Mouse (Mus musculus) heart, postnatal 0 days (tissue): ENCODE measurements around the gene Med11. TPM values are rescaled to one million over a fixed set of nuclear protein-coding genes. Genes with fewer than 3 reads are reported as not detected.
"Not testable (repeated sequence)": the region's sequence is repeated elsewhere in the genome, so short reads cannot be mapped to it uniquely, and the experiment has no call there.

Experiments used
- ATAC-seq: fragments of 200-750 bp; cut with Nextera tagmentation; 2 replicates; pipeline ENCODE4 v1.8.0; 2017; ENCODE audit warnings: low read depth, moderate number of reproducible peaks, moderate library complexity; ENCODE audit not compliant: insufficient read depth
- DNase-seq: peaks from one replicate; pipeline ENCODE4 v3.0.0-alpha.2; 2016; ENCODE audit warnings: low spot score
- H3K27ac ChIP-seq: fragments of 300-500 bp; sonication (generic); 2 replicates; pipeline ENCODE4 v1.5.1; 2014; ENCODE audit warnings: low read depth, mild to moderate bottlenecking
- H3K27me3 ChIP-seq: fragments of 300-500 bp; sonication (generic); 2 replicates; pipeline ENCODE4 v1.6.1; 2014; ENCODE audit warnings: low read length, mixed read lengths; ENCODE audit not compliant: control insufficient read depth, insufficient read depth
- H3K36me3 ChIP-seq: fragments of 300-500 bp; sonication (generic); replicated peaks from 2 replicates; pipeline ENCODE4 v1.6.1; 2014; ENCODE audit warnings: low read length, mixed read lengths; ENCODE audit not compliant: control insufficient read depth, insufficient read depth
- H3K4me1 ChIP-seq: fragments of 300-500 bp; sonication (generic); 2 replicates; pipeline ENCODE4 v1.6.1; 2014; ENCODE audit warnings: antibody characterized with exemption; ENCODE audit not compliant: control insufficient read depth, insufficient read depth
- H3K4me2 ChIP-seq: fragments of 300-500 bp; sonication (generic); 2 replicates; pipeline ENCODE4 v1.6.1; 2014; ENCODE audit warnings: low read depth, mild to moderate bottlenecking, low read length, moderate library complexity
- H3K4me3 ChIP-seq: fragments of 300-500 bp; sonication (generic); 2 replicates; pipeline ENCODE4 v1.5.1; 2014; ENCODE audit warnings: low read depth, low read length
- H3K9ac ChIP-seq: fragments of 300-500 bp; sonication (generic); replicated peaks from 2 replicates; pipeline ENCODE4 v1.6.1; 2014; ENCODE audit warnings: low read depth, low read length, mixed read lengths
- H3K9me3 ChIP-seq: fragments of 300-500 bp; sonication (generic); replicated peaks from 2 replicates; pipeline ENCODE4 v1.6.1; 2016; ENCODE audit warnings: low read length; ENCODE audit not compliant: control insufficient read depth
- CTCF ChIP-seq: IDR thresholded peaks from 2 replicates; pipeline ENCODE4 v1.5.1; 2016; ENCODE audit warnings: antibody characterized with exemption, control low read depth, low read depth
- EP300 ChIP-seq: IDR thresholded peaks from 2 replicates; pipeline ENCODE4 v1.6.1; 2016; ENCODE audit warnings: antibody characterized with exemption, low read depth
- WGBS: fragments of 180-500 bp; shearing (Covaris S2); extraction: QIAGEN DNeasy Blood & Tissue Kit; methylation state at CpG from one replicate; pipeline ENCODE4 v1.1.7; 2014; 5-methylcytosine and 5-hydroxymethylcytosine counted together
- polyA plus RNA-seq: library from polyadenylated mRNA; unstranded; fragments of >200 nt; fragmentation: Nextera tagmentation; extraction: Ambion mirVana; gene quantifications from 2 replicates; pipeline ENCODE4 v1.2.1, GENCODE M21; 2015
- total RNA-seq: library from RNA; depleted of rRNA; stranded (reverse); fragments of >200 nt; gene quantifications from 2 replicates; pipeline ENCODE4 v1.2.3, GENCODE M21; 2014; ENCODE audit warnings: low replicate concordance

Med11 gene
- total and polyA plus RNA-seq, 2 experiments from 2014 or later, result 13.7 to 28.3 TPM

- Histone ChIP-seq H3K27ac (no peak overlapping the region), H3K4me2 (no peak overlapping the region), H3K36me3 (no peaks in the 10 kb centered on the region), H3K9ac (no peak overlapping the region), H3K9me3 (no peaks in the 10 kb centered on the region), H3K4me3 (no peak overlapping the region), H3K27me3 (peaks cover 21% of the 10 kb centered on the region), H3K4me1 (peaks cover 2% of the 10 kb centered on the region)
- no peak for DNase-seq
- TF ChIP-seq CTCF, result no peak
- TF ChIP-seq EP300, result no peak
- ATAC-seq, result no peak
- 81% methylated on average over 5 of the region's 5 CpGs for WGBS
These were observed 12.3 kb downstream of the Med11 start for GRCm38 (mm10) chr11:70463970-70464369.

GRCm38 (mm10) chr11:70465211-70465610, 13.5 kb downstream of the Med11 start:
- ATAC-seq (no peak), DNase-seq (no peak)
- no peak overlapping the region for H3K27ac ChIP-seq
- no peaks in the 10 kb centered on the region for H3K9me3 ChIP-seq
- H3K36me3 ChIP-seq, result no peaks in the 10 kb centered on the region
- peaks cover 20% of the 10 kb centered on the region for H3K27me3 ChIP-seq
- TF ChIP-seq EP300, result no peak
- no peak for TF ChIP-seq CTCF
- 25% methylated on average over 16 of the region's 16 CpGs for WGBS
- H3K4me3 ChIP-seq, result no peak overlapping the region
- no peaks in the 10 kb centered on the region; the same call in 1 of the 2 replicates for H3K4me1 ChIP-seq
- no peak overlapping the region for H3K9ac ChIP-seq
- peak overlapping the region; percentile 59; the same call in 1 of the 2 replicates for H3K4me2 ChIP-seq

GRCm38 (mm10) chr11:70465824-70466223, 14.1 kb downstream of the Med11 start:
- Histone ChIP-seq H3K36me3 (no peaks in the 10 kb centered on the region), H3K4me2 (peak overlapping the region; percentile 59), H3K4me3 (peak overlapping the region; percentile 31), H3K27ac (no peak overlapping the region), H3K9ac (no peak overlapping the region), H3K27me3 (peaks cover 17% of the 10 kb centered on the region), H3K9me3 (no peaks in the 10 kb centered on the region), H3K4me1 (no peaks in the 10 kb centered on the region; the same call in 1 of the 2 replicates)
- WGBS, result 4% methylated on average over 23 of the region's 23 CpGs
- TF ChIP-seq EP300 (no peak), CTCF (no peak)
- DNase-seq (peak; percentile 30), ATAC-seq (no peak)

GRCm38 (mm10) chr11:70467902-70468619, 16.3 kb downstream of the Med11 start:
- WGBS, result 48% methylated on average over 5 of the region's 5 CpGs
- Histone ChIP-seq H3K27ac (peak overlapping the region; percentile 65), H3K9me3 (no peaks in the 10 kb centered on the region), H3K4me1 (no peaks in the 10 kb centered on the region; the same call in 1 of the 2 replicates), H3K4me2 (no peak overlapping the region), H3K9ac (no peak overlapping the region), H3K36me3 (no peaks in the 10 kb centered on the region), H3K27me3 (peaks cover 17% of the 10 kb centered on the region), H3K4me3 (no peak overlapping the region)
- no peak for TF ChIP-seq CTCF
- ATAC-seq, result peak; percentile 64
- DNase-seq, result peak; percentile 61

GRCm38 (mm10) chr11:70469764-70470163, 18.0 kb downstream of the Med11 start:
- Histone ChIP-seq H3K27ac (no peak overlapping the region), H3K9ac (no peak overlapping the region), H3K9me3 (no peaks in the 10 kb centered on the region), H3K4me3 (no peak overlapping the region), H3K4me1 (no peaks in the 10 kb centered on the region; the same call in 1 of the 2 replicates), H3K27me3 (peaks cover 7% of the 10 kb centered on the region), H3K4me2 (no peak overlapping the region), H3K36me3 (no peaks in the 10 kb centered on the region)
- TF ChIP-seq CTCF (no peak), EP300 (no peak)
- WGBS, result 77% methylated on average over 3 of the region's 3 CpGs
- no peak for ATAC-seq
- no peak for DNase-seq

GRCm38 (mm10) chr11:70472716-70473115, 21.0 kb downstream of the Med11 start:
- Histone ChIP-seq H3K4me2 (no peak overlapping the region), H3K27me3 (no peaks in the 10 kb centered on the region), H3K9me3 (no peaks in the 10 kb centered on the region), H3K27ac (no peak overlapping the region), H3K4me1 (no peaks in the 10 kb centered on the region; the same call in 1 of the 2 replicates), H3K9ac (no peak overlapping the region), H3K4me3 (no peak overlapping the region), H3K36me3 (no peaks in the 10 kb centered on the region)
- ATAC-seq (no peak), DNase-seq (no peak)
- TF ChIP-seq CTCF, result no peak
- no peak for TF ChIP-seq EP300

- H3K27ac ChIP-seq, H3K4me1 ChIP-seq, H3K36me3 ChIP-seq, H3K27me3 ChIP-seq, ATAC-seq, H3K9me3 ChIP-seq, H3K4me3 ChIP-seq, DNase-seq, H3K9ac ChIP-seq, H3K4me2 ChIP-seq: not testable (repeated sequence)
- WGBS, result 82% methylated on average over 5 of the region's 5 CpGs
These were observed 21.6 kb downstream of the Med11 start for GRCm38 (mm10) chr11:70473291-70473690.
